ENCODE assay signal across 17 mouse cellular contexts in the genomic region with DNA sequence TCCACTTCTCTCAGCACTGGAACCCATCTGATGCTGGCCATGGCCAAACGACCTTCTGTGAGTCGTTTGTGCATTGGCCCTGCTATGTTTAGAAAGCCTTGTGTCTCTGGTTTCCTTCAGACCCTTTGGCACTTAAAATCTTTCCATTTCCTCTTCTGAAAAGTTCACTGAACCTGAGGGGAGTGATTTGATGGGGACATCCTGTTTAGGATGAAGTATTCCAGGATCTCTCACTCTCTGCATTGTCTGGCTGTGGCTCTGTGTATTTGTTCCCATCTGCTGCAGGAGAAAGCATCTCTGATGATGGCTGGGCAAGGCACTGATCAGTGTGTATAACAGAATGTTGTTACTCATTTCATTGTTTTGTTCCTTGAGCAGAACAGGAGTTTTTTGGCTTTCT. TPM values are rescaled to one million over a fixed set of nuclear protein-coding genes. Genes with fewer than 3 reads are reported as not detected.
DNase-seq lines count a peak whose midpoint lies in the region; ATAC-seq and TF ChIP-seq lines count a peak whose summit lies in the region.
"Had no signal": no experiment of that assay in that cellular context is flagged by ENCODE, and none has a peak within 500 bp of the region (broad histone marks: within the 10 kb centered on the region; RNA-seq: fewer than 3 reads in every experiment).

No protein-coding gene starts in this region.

- H3K4me1 ChIP-seq in heart, embryonic 14.5 days (ENCODE audit: control insufficient read depth in 2 of 2, insufficient read depth in 2 of 2, low read length in 2 of 2), result peaks cover 3 to 21% of the 10 kb centered on the region in 2 experiments; a peak in 3 of 4 replicates
- peaks cover 8% of the 10 kb centered on the region for H3K4me1 ChIP-seq in kidney, postnatal 0 days (replicated peaks; ENCODE audit: insufficient read depth, low read length)
- peaks cover 15% of the 10 kb centered on the region; the same call in 1 of the 2 replicates for H3K4me1 ChIP-seq in lung, embryonic 16.5 days (replicated peaks; ENCODE audit: control insufficient read depth, insufficient read depth, low read length)

- peak overlapping the region; percentile 60 to 75 for H3K27ac ChIP-seq in heart, embryonic 14.5 days (replicated peaks in 1 of 2; ENCODE audit: control insufficient read depth in 1 of 2, insufficient read depth in 1 of 2, low read depth in 2 of 2, low read length in 2 of 2)
- H3K27ac ChIP-seq in kidney, postnatal 0 days, result peak overlapping the region; percentile 31
- peak overlapping the region; percentile 61; the same call in 1 of the 2 replicates for H3K27ac ChIP-seq in lung, embryonic 16.5 days (ENCODE audit: low read length)
- H3K27ac ChIP-seq: forebrain, embryonic 10.5 days; limb, embryonic 15.5 days; midbrain, embryonic 13.5 days; neural tube, embryonic 13.5 days had no signal

- H3K27me3 ChIP-seq in heart, embryonic 14.5 days (ENCODE audit: control insufficient read depth, insufficient read depth, low read length), result no peaks in the 10 kb centered on the region
- no peaks in the 10 kb centered on the region for H3K27me3 ChIP-seq in kidney, postnatal 0 days (ENCODE audit: insufficient read depth, low read length)
- no peaks in the 10 kb centered on the region for H3K27me3 ChIP-seq in lung, embryonic 16.5 days (ENCODE audit: control insufficient read depth, insufficient read depth, low read depth, low read length)
- H3K27me3 ChIP-seq: limb, embryonic 15.5 days; midbrain, embryonic 13.5 days; neural tube, embryonic 13.5 days had no signal

- H3K4me2 ChIP-seq in heart, embryonic 14.5 days (ENCODE audit: low read length), result 0 out of 2 replicates have a peak overlapping the region, but pooled peaks have one; percentile 3
- no peak overlapping the region for H3K4me2 ChIP-seq in kidney, postnatal 0 days (ENCODE audit: low read length)
- no peak overlapping the region for H3K4me2 ChIP-seq in lung, embryonic 16.5 days (ENCODE audit: low read depth, low read length)
- H3K4me2 ChIP-seq: limb, embryonic 15.5 days; midbrain, embryonic 13.5 days; neural tube, embryonic 13.5 days had no signal

- H3K9me3 ChIP-seq in heart, embryonic 14.5 days (ENCODE audit: control insufficient read depth, low read length), result peaks cover 10% of the 10 kb centered on the region; the same call in 1 of the 2 replicates
- peaks cover 8% of the 10 kb centered on the region; the same call in 1 of the 2 replicates for H3K9me3 ChIP-seq in kidney, postnatal 0 days (replicated peaks; ENCODE audit: low read length)
- peaks cover 10% of the 10 kb centered on the region for H3K9me3 ChIP-seq in lung, embryonic 16.5 days (ENCODE audit: control insufficient read depth, low read length)
- H3K9me3 ChIP-seq: limb, embryonic 15.5 days had no signal

- WGBS in heart, embryonic 14.5 days, result 25% methylated on average over 2 of the region's 2 CpGs
- 38% methylated on average over 2 of the region's 2 CpGs for WGBS in kidney, postnatal 0 days
- WGBS in lung, embryonic 16.5 days, result 35% methylated on average over 2 of the region's 2 CpGs

- no peak for DNase-seq in heart, postnatal 4 days
- DNase-seq in kidney, postnatal 0 days (ENCODE audit: low spot score), result peak; percentile 56
- DNase-seq in kidney, postnatal 4 days, result no peak
- no peak for DNase-seq in lung, postnatal 25 days (ENCODE audit: low spot score)
- DNase-seq: cerebellum, adult 18-20 months; cerebellum, postnatal 25 days; forebrain, postnatal 0 days; gastrocnemius, postnatal 36 days; kidney, postnatal 25 days; right cerebral cortex, adult 18-20 months; thymus, postnatal 14 days had no signal

- H3K9ac ChIP-seq in heart, embryonic 14.5 days (ENCODE audit: low read length), result no peak overlapping the region
- H3K9ac ChIP-seq in kidney, postnatal 0 days (ENCODE audit: low read depth, low read length), result no peak overlapping the region
- no peak overlapping the region for H3K9ac ChIP-seq in lung, embryonic 16.5 days (ENCODE audit: low read length)
- H3K9ac ChIP-seq: forebrain, postnatal 0 days; limb, embryonic 15.5 days; midbrain, embryonic 13.5 days; neural tube, embryonic 13.5 days had no signal

- no peaks in the 10 kb centered on the region for H3K36me3 ChIP-seq in heart, embryonic 14.5 days (ENCODE audit: control insufficient read depth, insufficient read depth, low read length)
- H3K36me3 ChIP-seq in kidney, postnatal 0 days (ENCODE audit: insufficient read depth, low read length), result no peaks in the 10 kb centered on the region
- peaks cover 3% of the 10 kb centered on the region; the same call in 1 of the 2 replicates for H3K36me3 ChIP-seq in lung, embryonic 16.5 days (ENCODE audit: control insufficient read depth, insufficient read depth, low read length)
- H3K36me3 ChIP-seq: midbrain, embryonic 13.5 days; neural tube, embryonic 13.5 days had no signal

- TF ChIP-seq CTCF in kidney, postnatal 0 days (IDR thresholded peaks at IDR 0.05; ENCODE audit: low read depth), result no peak

- ATAC-seq in heart, embryonic 14.5 days (ENCODE audit: insufficient number of reproducible peaks, insufficient read depth, low FRiP score, low read depth), result no peak; the same call in 1 of the 2 replicates
- ATAC-seq in kidney, postnatal 0 days (replicated peaks; ENCODE audit: low FRiP score, low read depth), result no peak
- no peak for ATAC-seq in lung, embryonic 16.5 days (ENCODE audit: low read depth)
- ATAC-seq: forebrain, postnatal 0 days; midbrain, embryonic 13.5 days had no signal

- H3K4me3 ChIP-seq in heart, embryonic 14.5 days (ENCODE audit: control insufficient read depth in 1 of 2, insufficient read depth in 1 of 2, low read depth in 1 of 2, low read length in 2 of 2), result no peak overlapping the region
- no peak overlapping the region for H3K4me3 ChIP-seq in kidney, postnatal 0 days (replicated peaks; ENCODE audit: low read depth, low read length)
- no peak overlapping the region for H3K4me3 ChIP-seq in lung, embryonic 16.5 days (ENCODE audit: low read length)
- H3K4me3 ChIP-seq: forebrain, embryonic 10.5 days; limb, embryonic 15.5 days; midbrain, embryonic 13.5 days; neural tube, embryonic 13.5 days had no signal

RNA-seq across cellular contexts. Expression of a gene that starts 2.6 kb away (rescaled TPM):
- 20.4 and 22.8 TPM in 2 replicates for polyA plus RNA-seq in heart, embryonic 14.5 days (2014; fragmentation: Nextera tagmentation; extraction: Ambion mirVana)
- total RNA-seq in heart, postnatal 4 days (2021), result 10 to 100 TPM; 19.7 to 19.9 TPM
- 17.7 and 18.0 TPM in 2 replicates for polyA plus RNA-seq in kidney, postnatal 0 days (2015; fragmentation: Nextera tagmentation; extraction: Ambion mirVana)
- polyA plus RNA-seq in lung, embryonic 16.5 days (2015; fragmentation: Nextera tagmentation; extraction: Ambion mirVana), result 30.9 and 34.6 TPM in 2 replicates
